Mouse (Mus musculus): Measurements from ENCODE around the gene 0610010K14Rik. TPM values are rescaled to one million over a fixed set of nuclear protein-coding genes. Genes with fewer than 3 reads are reported as not detected.

The 0610010K14Rik gene
- polyA plus RNA-seq, 1 experiment = 91.7 TPM

- peaks cover 31% of the 10 kb centered on the region for H3K79me2 ChIP-seq (ENCODE audit: control insufficient read depth, insufficient read depth)
- TF ChIP-seq FOSL1 (IDR thresholded peaks at IDR 0.05; ENCODE audit: insufficient read depth, low read length, poor library complexity, severe bottlenecking) = no peak
- TF ChIP-seq MYOG (IDR thresholded peaks at IDR 0.05; ENCODE audit: control insufficient read depth, extremely low read depth, insufficient read length) = no peak
- TF ChIP-seq MAX (IDR thresholded peaks at IDR 0.05) = peak; percentile 23
- no peak for TF ChIP-seq CEBPB (IDR thresholded peaks at IDR 0.05; ENCODE audit: low read depth)
- TF ChIP-seq MYOD1 (IDR thresholded peaks at IDR 0.05; ENCODE audit: control insufficient read depth, insufficient read length, low read depth) = no peak
- TF ChIP-seq CTCF (IDR thresholded peaks at IDR 0.05; ENCODE audit: control insufficient read depth, insufficient read depth, insufficient read length) = no peak
- peak; percentile 100 for TF ChIP-seq USF1 (IDR thresholded peaks at IDR 0.05; ENCODE audit: low read depth)
- peak within 1 kb of the TSS; percentile 96 for H3ac ChIP-seq (ENCODE audit: control insufficient read depth, insufficient read length, low read depth)
- peaks cover 18% of the 10 kb centered on the region for H3K79me3 ChIP-seq (ENCODE audit: low read depth)
- peak within 1 kb of the TSS; percentile 84 for H3K4me3 ChIP-seq (ENCODE audit: insufficient read depth, poor library complexity, severe bottlenecking)
- H3K36me3 ChIP-seq (ENCODE audit: control insufficient read depth, insufficient read depth) = peaks cover 9% of the 10 kb centered on the region
- peaks cover 6% of the 10 kb centered on the region for H3K27me3 ChIP-seq (ENCODE audit: control insufficient read depth, insufficient read depth, insufficient read length)
These were observed 2.0 kb upstream of the 0610010K14Rik start, which contains the start of the genes Gm21988 and Rnasek for GRCm38 (mm10) chr11:70239541-70240279. Gene Gm21988, minus strand, starts transcription at chr11:70239830. Gene Rnasek, minus strand, starts transcription at chr11:70239842.

GRCm38 (mm10) chr11:70238591-70239440, 1.1 kb upstream of the 0610010K14Rik start:
- Histone ChIP-seq H3K79me2 (ENCODE audit: control insufficient read depth, insufficient read depth) (peaks cover 31% of the 10 kb centered on the region), H3K79me3 (ENCODE audit: low read depth) (peaks cover 18% of the 10 kb centered on the region), H3K27me3 (ENCODE audit: control insufficient read depth, insufficient read depth, insufficient read length) (no peaks in the 10 kb centered on the region), H3K36me3 (ENCODE audit: control insufficient read depth, insufficient read depth) (peaks cover 11% of the 10 kb centered on the region), H3ac (ENCODE audit: control insufficient read depth, insufficient read length, low read depth) (peak overlapping the region; percentile 96), H3K4me3 (ENCODE audit: insufficient read depth, poor library complexity, severe bottlenecking) (peak overlapping the region; percentile 84)
- no peak for TF ChIP-seq MYOD1 (IDR thresholded peaks at IDR 0.05; ENCODE audit: control insufficient read depth, insufficient read length, low read depth)
- no peak for TF ChIP-seq MAX (IDR thresholded peaks at IDR 0.05)
- no peak for TF ChIP-seq FOSL1 (IDR thresholded peaks at IDR 0.05; ENCODE audit: insufficient read depth, low read length, poor library complexity, severe bottlenecking)
- TF ChIP-seq CEBPB (IDR thresholded peaks at IDR 0.05; ENCODE audit: low read depth) = no peak
- TF ChIP-seq MYOG (IDR thresholded peaks at IDR 0.05; ENCODE audit: control insufficient read depth, extremely low read depth, insufficient read length) = no peak
- TF ChIP-seq CTCF (IDR thresholded peaks at IDR 0.05; ENCODE audit: control insufficient read depth, insufficient read depth, insufficient read length) = no peak
- TF ChIP-seq USF1 (IDR thresholded peaks at IDR 0.05; ENCODE audit: low read depth) = no peak

GRCm38 (mm10) chr11:70236717-70237116, 997 bp downstream of the 0610010K14Rik start:
- TF ChIP-seq FOSL1 (IDR thresholded peaks at IDR 0.05; ENCODE audit: insufficient read depth, low read length, poor library complexity, severe bottlenecking) (no peak), MAX (IDR thresholded peaks at IDR 0.05) (no peak), USF1 (IDR thresholded peaks at IDR 0.05; ENCODE audit: low read depth) (no peak), CTCF (IDR thresholded peaks at IDR 0.05; ENCODE audit: control insufficient read depth, insufficient read depth, insufficient read length) (no peak), MYOD1 (IDR thresholded peaks at IDR 0.05; ENCODE audit: control insufficient read depth, insufficient read length, low read depth) (no peak), MYOG (IDR thresholded peaks at IDR 0.05; ENCODE audit: control insufficient read depth, extremely low read depth, insufficient read length) (no peak), CEBPB (IDR thresholded peaks at IDR 0.05; ENCODE audit: low read depth) (no peak)
- Histone ChIP-seq H3ac (ENCODE audit: control insufficient read depth, insufficient read length, low read depth) (peak overlapping the region; percentile 21), H3K27me3 (ENCODE audit: control insufficient read depth, insufficient read depth, insufficient read length) (no peaks in the 10 kb centered on the region), H3K4me3 (ENCODE audit: insufficient read depth, poor library complexity, severe bottlenecking) (peak overlapping the region; percentile 84), H3K79me2 (ENCODE audit: control insufficient read depth, insufficient read depth) (peaks cover 39% of the 10 kb centered on the region), H3K79me3 (ENCODE audit: low read depth) (peaks cover 21% of the 10 kb centered on the region), H3K36me3 (ENCODE audit: control insufficient read depth, insufficient read depth) (peaks cover 11% of the 10 kb centered on the region)

GRCm38 (mm10) chr11:70235254-70235900, 2.3 kb downstream of the 0610010K14Rik start:
- Histone ChIP-seq H3ac (ENCODE audit: control insufficient read depth, insufficient read length, low read depth) (no peak overlapping the region), H3K4me3 (ENCODE audit: insufficient read depth, poor library complexity, severe bottlenecking) (no peak overlapping the region), H3K27me3 (ENCODE audit: control insufficient read depth, insufficient read depth, insufficient read length) (no peaks in the 10 kb centered on the region), H3K79me2 (ENCODE audit: control insufficient read depth, insufficient read depth) (peaks cover 46% of the 10 kb centered on the region), H3K36me3 (ENCODE audit: control insufficient read depth, insufficient read depth) (peaks cover 11% of the 10 kb centered on the region), H3K79me3 (ENCODE audit: low read depth) (peaks cover 23% of the 10 kb centered on the region)
- TF ChIP-seq USF1 (IDR thresholded peaks at IDR 0.05; ENCODE audit: low read depth) (no peak), MAX (IDR thresholded peaks at IDR 0.05) (no peak), CEBPB (IDR thresholded peaks at IDR 0.05; ENCODE audit: low read depth) (no peak), MYOG (IDR thresholded peaks at IDR 0.05; ENCODE audit: control insufficient read depth, extremely low read depth, insufficient read length) (no peak)

GRCm38 (mm10) chr11:70234497-70234896, 3.2 kb downstream of the 0610010K14Rik start:
- TF ChIP-seq CTCF (IDR thresholded peaks at IDR 0.05; ENCODE audit: control insufficient read depth, insufficient read depth, insufficient read length) (no peak), MAX (IDR thresholded peaks at IDR 0.05) (no peak), FOSL1 (IDR thresholded peaks at IDR 0.05; ENCODE audit: insufficient read depth, low read length, poor library complexity, severe bottlenecking) (no peak)
- peaks cover 45% of the 10 kb centered on the region for H3K79me2 ChIP-seq (ENCODE audit: control insufficient read depth, insufficient read depth)

More at GRCm38 (mm10) chr11:70234497-70234896, 3.2 kb downstream of the 0610010K14Rik start:
- no peak overlapping the region for H3K4me3 ChIP-seq (ENCODE audit: insufficient read depth, poor library complexity, severe bottlenecking)
- no peak overlapping the region for H3ac ChIP-seq (ENCODE audit: control insufficient read depth, insufficient read length, low read depth)
- H3K79me3 ChIP-seq (ENCODE audit: low read depth) = peaks cover 23% of the 10 kb centered on the region
- peaks cover 11% of the 10 kb centered on the region for H3K36me3 ChIP-seq (ENCODE audit: control insufficient read depth, insufficient read depth)
- no peaks in the 10 kb centered on the region for H3K27me3 ChIP-seq (ENCODE audit: control insufficient read depth, insufficient read depth, insufficient read length)

All from C2C12 (cell line).